Mouse (Mus musculus) forebrain, postnatal 0 days (tissue): ENCODE measurements at regions not wholly inside any gene's neighbourhood (a gene's known extent, or its start where the extent isn't known, plus 50 kb on each side); places are given as distances from the start of the nearest gene placed in this dataset.
A peak's percentile ranks its signal among the peaks of the same experiment; 100 is the strongest.

ENCODE experiments used
- ATAC-seq: fragments of 200-750 bp; cut with Nextera tagmentation; 2 replicates; pipeline ENCODE4 v1.8.0; 2017; ENCODE audit warnings: mild to moderate bottlenecking, moderate library complexity
- DNase-seq: peaks from one replicate; pipeline ENCODE4 v3.0.0-alpha.2; 2015
- H3K27ac ChIP-seq: fragments of 300-500 bp; sonication (generic); 2 replicates; pipeline ENCODE4 v1.5.1; 2014; ENCODE audit warnings: low read depth, mild to moderate bottlenecking, antibody characterized with exemption, low read length, moderate library complexity, mixed read lengths
- H3K27me3 ChIP-seq: fragments of 300-500 bp; sonication (generic); 2 replicates; pipeline ENCODE4 v1.6.1; 2014; ENCODE audit warnings: mild to moderate bottlenecking, low read length, mixed read lengths; ENCODE audit not compliant: insufficient read depth
- H3K36me3 ChIP-seq: fragments of 300-500 bp; sonication (generic); 2 replicates; pipeline ENCODE4 v1.6.1; 2014; ENCODE audit warnings: mild to moderate bottlenecking, moderate library complexity; ENCODE audit not compliant: insufficient read depth
- H3K4me1 ChIP-seq: fragments of 300-500 bp; sonication (generic); 2 replicates; pipeline ENCODE4 v1.6.1; 2014; ENCODE audit warnings: antibody characterized with exemption; ENCODE audit not compliant: insufficient read depth
- H3K4me2 ChIP-seq: fragments of 300-500 bp; sonication (generic); 2 replicates; pipeline ENCODE4 v1.6.1; 2014; ENCODE audit warnings: low read depth, mild to moderate bottlenecking, moderate library complexity
- H3K4me3 ChIP-seq: fragments of 300-500 bp; sonication (generic); 2 replicates; pipeline ENCODE4 v1.5.1; 2014; ENCODE audit warnings: low read depth, low read length, mixed read lengths
- H3K9ac ChIP-seq: fragments of 300-500 bp; sonication (generic); 2 replicates; pipeline ENCODE4 v1.6.1; 2014; ENCODE audit warnings: mild to moderate bottlenecking
- H3K9me3 ChIP-seq: fragments of 300-500 bp; sonication (generic); 2 replicates; pipeline ENCODE4 v1.6.1; 2016; ENCODE audit warnings: low read length
- CTCF ChIP-seq: sonication (generic); IDR thresholded peaks from 2 replicates; pipeline ENCODE4 v1.5.1; 2016; ENCODE audit warnings: antibody characterized with exemption, control low read depth, low read depth
- WGBS: fragments of 180-500 bp; shearing (Covaris S2); extraction: QIAGEN DNeasy Blood & Tissue Kit; methylation state at CpG from one replicate; pipeline ENCODE4 v1.1.7; 2014; 5-methylcytosine and 5-hydroxymethylcytosine counted together

DNA sequence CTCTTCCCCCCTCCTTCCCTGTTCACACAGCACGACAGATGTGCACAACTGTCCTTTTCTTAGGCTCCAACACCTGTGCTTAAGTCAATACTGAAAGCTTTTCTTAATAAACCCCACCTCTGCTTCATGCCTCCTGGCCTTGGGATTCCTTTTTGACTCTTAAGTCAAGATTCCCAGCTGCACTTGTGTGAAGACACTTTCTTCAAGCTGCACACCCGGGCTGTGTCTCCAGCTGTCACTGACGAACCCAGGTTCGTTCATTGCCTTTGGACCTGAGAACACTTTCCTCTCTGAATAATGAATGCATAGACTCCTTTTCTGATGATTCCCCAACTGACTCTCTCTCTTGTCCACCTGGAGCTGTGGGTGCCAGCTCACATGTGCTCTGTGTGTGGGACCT lies 59.8 kb upstream of the Zfp706 start:
- ATAC-seq (no peak), DNase-seq (no peak)
- Histone ChIP-seq H3K27me3 (no peaks in the 10 kb centered on the region), H3K4me3 (no peak overlapping the region), H3K9ac (no peak overlapping the region), H3K9me3 (no peaks in the 10 kb centered on the region), H3K36me3 (no peaks in the 10 kb centered on the region), H3K4me2 (no peak overlapping the region), H3K27ac (no peak overlapping the region), H3K4me1 (no peaks in the 10 kb centered on the region)
- no peak for TF ChIP-seq CTCF
- 85% methylated on average over 4 of the region's 4 CpGs for WGBS

DNA sequence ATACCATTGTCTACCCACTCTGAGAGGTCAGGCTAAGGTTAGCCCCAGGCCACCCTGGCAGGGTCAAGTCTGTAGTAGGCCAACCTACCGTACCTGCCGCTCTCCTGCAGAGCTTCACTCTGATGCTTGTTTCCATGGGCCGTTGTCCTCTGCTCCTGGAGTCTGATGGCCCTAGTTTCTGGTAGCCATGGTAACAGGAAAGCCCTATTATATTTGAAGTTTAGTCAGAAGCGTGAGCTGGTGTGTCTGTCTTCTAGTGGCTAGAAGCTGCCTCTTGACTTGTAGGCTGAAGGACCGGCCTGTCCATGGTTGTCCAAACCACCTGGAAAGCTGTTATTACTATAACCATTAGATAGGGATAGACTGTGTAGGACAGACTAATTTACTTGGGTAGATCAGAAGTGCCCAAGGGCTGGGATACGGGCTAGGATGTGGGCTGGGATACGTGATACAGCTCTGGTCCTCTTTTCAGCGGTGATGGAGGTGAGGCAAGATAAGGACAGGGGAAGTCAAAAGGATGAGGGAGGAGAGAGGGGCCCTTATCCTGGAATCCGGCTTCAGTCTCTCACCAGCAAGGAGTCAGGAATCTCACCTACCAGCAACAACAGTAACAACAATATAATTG lies 58.5 kb upstream of the Zfp706 start:
- no peak for DNase-seq
- Histone ChIP-seq H3K9me3 (no peaks in the 10 kb centered on the region), H3K4me1 (no peaks in the 10 kb centered on the region), H3K27me3 (no peaks in the 10 kb centered on the region), H3K27ac (no peak overlapping the region), H3K9ac (no peak overlapping the region), H3K4me2 (no peak overlapping the region), H3K36me3 (no peaks in the 10 kb centered on the region), H3K4me3 (no peak overlapping the region)
- 78% methylated on average over 9 of the region's 9 CpGs for WGBS
- ATAC-seq, result peak; percentile 21; the same call in 1 of the 2 replicates
- TF ChIP-seq CTCF, result no peak

DNA sequence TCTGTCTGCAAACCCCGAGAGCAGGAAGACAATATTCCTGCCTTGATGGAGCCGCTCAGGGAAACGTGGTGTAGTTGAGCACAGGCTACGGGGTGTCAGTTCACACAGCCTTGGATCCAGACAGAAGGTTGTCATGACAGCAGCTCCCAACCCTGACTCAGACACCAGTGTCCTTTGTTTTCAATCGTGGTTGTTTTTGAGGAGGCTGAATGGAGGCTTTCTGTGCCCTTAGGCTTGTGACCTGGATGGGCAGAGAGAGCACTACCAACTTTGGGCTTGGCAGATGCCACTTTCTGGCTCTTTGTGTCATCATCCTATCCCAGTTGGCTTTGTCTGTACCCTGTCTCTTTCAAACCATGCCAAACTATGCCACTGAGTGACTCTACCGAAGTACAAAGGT lies 57.8 kb upstream of the Zfp706 start:
- no peaks in the 10 kb centered on the region for H3K9me3 ChIP-seq
- no peak for ATAC-seq
- no peak overlapping the region for H3K4me2 ChIP-seq
- WGBS, result 62% methylated on average over 6 of the region's 6 CpGs
- H3K4me1 ChIP-seq, result no peaks in the 10 kb centered on the region
- H3K36me3 ChIP-seq, result no peaks in the 10 kb centered on the region
- no peak overlapping the region for H3K4me3 ChIP-seq
- no peak overlapping the region for H3K27ac ChIP-seq
- no peak overlapping the region for H3K9ac ChIP-seq
- TF ChIP-seq CTCF, result no peak
- H3K27me3 ChIP-seq, result no peaks in the 10 kb centered on the region
- DNase-seq, result no peak

DNA sequence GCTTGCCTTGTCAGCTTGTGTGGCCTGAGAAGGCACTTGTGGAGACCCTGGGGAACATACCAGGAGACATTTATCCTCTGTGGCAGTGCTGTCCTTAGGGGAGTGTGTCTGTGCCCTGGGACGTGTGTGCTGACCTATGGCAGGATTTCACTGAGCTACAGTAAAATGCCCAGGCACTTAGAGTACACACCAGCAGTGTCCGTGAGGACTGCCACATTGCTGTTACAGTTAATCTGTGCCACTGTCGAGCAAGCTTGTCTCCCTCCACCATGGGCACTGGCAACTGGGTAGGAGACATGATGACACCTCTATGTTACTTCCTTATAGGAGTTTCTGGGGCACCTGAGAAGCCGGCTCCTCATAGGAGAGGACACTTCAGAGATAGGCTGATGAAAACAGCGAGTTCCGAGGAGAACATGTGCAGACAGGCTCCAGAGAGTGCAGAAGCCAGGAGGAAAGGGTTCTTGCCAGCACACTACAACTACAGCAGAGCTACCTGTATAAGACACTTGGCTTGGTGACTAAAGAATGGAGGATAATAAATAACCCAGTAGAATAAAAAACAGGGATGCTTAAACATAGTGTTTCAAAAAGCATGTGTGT lies 56.3 kb upstream of the Zfp706 start:
- H3K9ac ChIP-seq, result no peak overlapping the region
- H3K4me3 ChIP-seq, result no peak overlapping the region
- DNase-seq, result no peak
- H3K27ac ChIP-seq, result no peak overlapping the region
- ATAC-seq, result no peak
- TF ChIP-seq CTCF, result no peak
- H3K36me3 ChIP-seq, result no peaks in the 10 kb centered on the region
- no peaks in the 10 kb centered on the region for H3K9me3 ChIP-seq
- no peaks in the 10 kb centered on the region for H3K4me1 ChIP-seq
- no peaks in the 10 kb centered on the region for H3K27me3 ChIP-seq
- H3K4me2 ChIP-seq, result no peak overlapping the region
- WGBS, result 84% methylated on average over 6 of the region's 6 CpGs

DNA sequence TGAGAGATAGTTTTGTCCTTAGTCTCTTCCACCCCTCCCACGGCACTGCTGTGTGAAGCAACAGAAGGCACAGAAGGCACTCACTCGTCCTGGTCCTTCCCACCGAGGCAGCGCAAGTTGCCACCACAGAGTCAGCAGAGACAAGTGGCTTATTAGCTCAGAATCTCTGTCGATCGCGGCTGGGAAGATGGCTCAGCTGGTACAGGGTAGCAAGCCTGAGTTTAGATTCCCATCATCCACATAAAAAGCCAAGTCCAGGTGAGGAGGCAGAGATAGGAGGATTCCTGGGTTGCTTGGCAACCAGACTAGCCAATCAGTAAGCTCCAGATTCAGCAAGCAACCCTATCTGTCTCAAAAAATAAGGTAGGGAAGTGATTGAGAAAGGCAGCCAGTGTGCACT lies 55.0 kb upstream of the Zfp706 start:
- H3K4me1 ChIP-seq, result no peaks in the 10 kb centered on the region
- H3K27ac ChIP-seq, result no peak overlapping the region
- WGBS, result 68% methylated on average over 7 of the region's 7 CpGs
- H3K9ac ChIP-seq, result no peak overlapping the region
- H3K27me3 ChIP-seq, result no peaks in the 10 kb centered on the region
- no peak for TF ChIP-seq CTCF
- H3K4me2 ChIP-seq, result no peak overlapping the region
- H3K4me3 ChIP-seq, result no peak overlapping the region
- ATAC-seq (peak; percentile 80), DNase-seq (peak; percentile 43)
- H3K36me3 ChIP-seq, result no peaks in the 10 kb centered on the region
- H3K9me3 ChIP-seq, result no peaks in the 10 kb centered on the region

DNA sequence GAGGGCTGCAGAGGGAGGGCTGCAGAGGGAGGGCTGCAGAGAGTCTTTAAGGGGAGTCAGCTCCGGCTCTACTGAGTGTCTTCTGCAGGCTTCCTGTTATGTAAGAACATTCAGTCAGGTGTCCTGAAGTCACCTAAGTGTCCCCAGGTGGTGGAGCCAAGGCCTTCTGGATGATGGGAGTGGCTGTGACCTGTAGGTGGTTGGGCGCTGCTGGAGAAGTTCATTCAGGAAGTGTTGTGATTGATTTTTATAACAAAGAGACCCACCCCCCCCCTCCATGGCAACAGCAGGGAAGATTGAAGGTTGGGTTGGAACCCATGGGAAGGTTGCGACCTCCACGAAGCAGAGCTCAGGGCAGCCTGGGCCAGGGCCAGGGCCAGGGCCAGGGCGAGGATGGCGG lies 53.9 kb upstream of the Zfp706 start:
- WGBS, result 91% methylated on average over 6 of the region's 6 CpGs
- Histone ChIP-seq H3K4me2 (no peak overlapping the region), H3K9ac (no peak overlapping the region), H3K27me3 (no peaks in the 10 kb centered on the region), H3K4me3 (no peak overlapping the region), H3K27ac (no peak overlapping the region), H3K4me1 (no peaks in the 10 kb centered on the region), H3K36me3 (no peaks in the 10 kb centered on the region), H3K9me3 (no peaks in the 10 kb centered on the region)
- DNase-seq (no peak), ATAC-seq (no peak)
- TF ChIP-seq CTCF, result no peak

DNA sequence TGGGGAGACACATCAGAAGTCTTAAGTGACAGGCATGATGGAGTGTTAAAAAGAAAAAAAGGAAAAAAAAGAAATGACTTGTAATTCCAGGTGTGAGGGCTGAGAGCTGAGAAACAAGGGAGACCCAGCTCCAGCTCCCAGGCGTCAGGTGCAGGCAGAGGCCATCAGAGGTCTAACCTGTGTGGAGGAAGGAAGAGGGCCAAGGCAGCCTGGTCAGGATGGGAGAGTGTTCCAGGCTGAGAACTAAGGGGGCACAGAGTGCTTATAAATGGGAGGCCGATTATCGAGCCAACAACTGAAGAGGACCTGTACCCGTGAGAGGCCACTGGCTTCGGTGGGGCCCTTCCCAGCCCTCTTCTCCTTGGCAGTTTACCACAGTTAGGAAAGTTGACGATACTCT lies 53.3 kb upstream of the Zfp706 start:
- H3K4me3 ChIP-seq, result no peak overlapping the region
- no peak overlapping the region for H3K4me2 ChIP-seq
- TF ChIP-seq CTCF, result no peak
- no peaks in the 10 kb centered on the region for H3K36me3 ChIP-seq
- no peaks in the 10 kb centered on the region for H3K9me3 ChIP-seq
- WGBS, result 88% methylated on average over 6 of the region's 6 CpGs
- no peaks in the 10 kb centered on the region for H3K27me3 ChIP-seq
- H3K9ac ChIP-seq, result no peak overlapping the region
- no peaks in the 10 kb centered on the region for H3K4me1 ChIP-seq
- no peak for ATAC-seq
- no peak for DNase-seq
- H3K27ac ChIP-seq, result no peak overlapping the region
